Mouse (Mus musculus) MEL (cell line): ENCODE measurements around the gene Nudc. TPM values are rescaled to one million over a fixed set of nuclear protein-coding genes. Genes with fewer than 3 reads are reported as not detected.

Source experiments
- DNase-seq: peaks from one replicate; pipeline ENCODE4 v3.0.0; 2011; ENCODE audit warnings: low read depth, low spot score
- H3K27ac ChIP-seq: 2 replicates; pipeline ENCODE4 v1.5.1; 2012; ENCODE audit warnings: low read depth, mild to moderate bottlenecking, control low read depth, low read length, moderate library complexity; ENCODE audit not compliant: control insufficient read depth
- H3K27me3 ChIP-seq, 2 experiments: fragments of 150-350 bp in 1 of 2; sonication (generic) in 1 of 2; 2 replicates each; pipeline ENCODE4 v1.6.1; 2012; ENCODE audit warnings: low read length in 2 of 2, mild to moderate bottlenecking in 2 of 2, improper control_type of control experiment in 1 of 2, moderate library complexity in 1 of 2; ENCODE audit not compliant: insufficient read depth in 2 of 2, control insufficient read depth in 1 of 2
- H3K36me3 ChIP-seq, 2 experiments: 2 replicates each; pipeline ENCODE4 v1.6.1; 2012 to 2014; ENCODE audit warnings: low read length in 2 of 2, improper control_type of control experiment in 1 of 2, inconsistent platforms in 1 of 2, mild to moderate bottlenecking in 1 of 2; ENCODE audit not compliant: insufficient read depth in 2 of 2, control insufficient read depth in 1 of 2
- H3K4me1 ChIP-seq, 2 experiments: fragments of 150-350 bp in 1 of 2; sonication (generic) in 1 of 2; 2 replicates each; pipeline ENCODE4 v1.6.1; 2012; ENCODE audit warnings: low read length in 2 of 2, improper control_type of control experiment in 1 of 2, mild to moderate bottlenecking in 1 of 2; ENCODE audit not compliant: insufficient read depth in 2 of 2, control insufficient read depth in 1 of 2
- H3K4me3 ChIP-seq, 2 experiments: fragments of 150-350 bp in 1 of 2; sonication (generic) in 1 of 2; 2 replicates each; pipeline ENCODE4 v1.5.1; 2012; ENCODE audit warnings: low read depth in 2 of 2, low read length in 2 of 2, mild to moderate bottlenecking in 2 of 2, moderate library complexity in 2 of 2, control low read depth in 1 of 2, improper control_type of control experiment in 1 of 2; ENCODE audit not compliant: control insufficient read depth in 1 of 2, insufficient read depth in 1 of 2
- H3K79me2 ChIP-seq: 2 replicates; pipeline ENCODE4 v1.6.1; 2012; ENCODE audit warnings: mild to moderate bottlenecking, low read length, moderate library complexity; ENCODE audit not compliant: control insufficient read depth, poor library complexity, insufficient read depth
- H3K9ac ChIP-seq: 2 replicates; pipeline ENCODE4 v1.6.1; 2012; ENCODE audit warnings: low read depth, mild to moderate bottlenecking, control low read depth, low read length, moderate library complexity; ENCODE audit not compliant: control insufficient read depth, poor library complexity, severe bottlenecking
- H3K9me3 ChIP-seq: fragments of 150-350 bp; sonication (generic); replicated peaks from 2 replicates; pipeline ENCODE4 v1.6.1; 2012; ENCODE audit warnings: mild to moderate bottlenecking, low read length, improper control_type of control experiment, moderate library complexity; ENCODE audit not compliant: insufficient read depth
- BHLHE40 ChIP-seq: IDR thresholded peaks from 2 replicates; pipeline ENCODE4 v1.6.1; 2012; ENCODE audit warnings: low read depth, mild to moderate bottlenecking, inconsistent platforms, low read length, improper control_type of control experiment, borderline replicate concordance
- CHD1 ChIP-seq: IDR thresholded peaks from 2 replicates; pipeline ENCODE4 v1.6.1; 2012; ENCODE audit warnings: low read depth, mild to moderate bottlenecking, inconsistent platforms, low read length, improper control_type of control experiment
- CHD2 ChIP-seq: IDR thresholded peaks from 2 replicates; pipeline ENCODE4 v1.6.1; 2011; ENCODE audit warnings: low read length, improper control_type of control experiment
- CTCF ChIP-seq, 3 experiments: IDR thresholded peaks in 2 of 3; conservative IDR thresholded peaks in 1 of 3; 2 replicates each; pipeline ENCODE4 v1.5.1; 2011 to 2012; ENCODE audit warnings: low read length in 3 of 3, low read depth in 2 of 3, mild to moderate bottlenecking in 2 of 3, improper control_type of control experiment in 1 of 3, inconsistent platforms in 1 of 3, mixed read lengths in 1 of 3, moderate library complexity in 1 of 3; ENCODE audit not compliant: control insufficient read depth in 1 of 3, insufficient read depth in 1 of 3, poor library complexity in 1 of 3, severe bottlenecking in 1 of 3
- ETS1 ChIP-seq: IDR thresholded peaks from 2 replicates; pipeline ENCODE4 v1.6.1; 2012; ENCODE audit warnings: low read depth, mild to moderate bottlenecking, inconsistent platforms, low read length, improper control_type of control experiment, moderate library complexity
- GATA1 ChIP-seq: IDR thresholded peaks from 2 replicates; pipeline ENCODE4 v1.6.1; 2011; ENCODE audit warnings: low read depth, low read length, improper control_type of control experiment
- KAT2A ChIP-seq: conservative IDR thresholded peaks from 2 replicates; pipeline ENCODE4 v1.6.1; 2012; ENCODE audit warnings: low read depth, low read length, improper control_type of control experiment, inconsistent platforms
- MAFK ChIP-seq: IDR thresholded peaks from 2 replicates; pipeline ENCODE4 v1.6.1; 2011; ENCODE audit warnings: low read depth, mild to moderate bottlenecking, low read length, improper control_type of control experiment, borderline replicate concordance
- MAX ChIP-seq: IDR thresholded peaks from 2 replicates; pipeline ENCODE4 v1.6.1; 2011; ENCODE audit warnings: low read length, improper control_type of control experiment
- MAZ ChIP-seq: IDR thresholded peaks from 2 replicates; pipeline ENCODE4 v1.6.1; 2012; ENCODE audit warnings: low read depth, mild to moderate bottlenecking, inconsistent platforms, low read length, improper control_type of control experiment
- MXI1 ChIP-seq: IDR thresholded peaks from 2 replicates; pipeline ENCODE4 v1.6.1; 2011; ENCODE audit warnings: mild to moderate bottlenecking, low read depth, low read length, improper control_type of control experiment
- MYC ChIP-seq: IDR thresholded peaks from 2 replicates; pipeline ENCODE4 v1.6.1; 2011; ENCODE audit warnings: low read depth, mild to moderate bottlenecking, low read length, improper control_type of control experiment, moderate library complexity
- NELFE ChIP-seq: IDR thresholded peaks from 2 replicates; pipeline ENCODE4 v1.6.1; 2011; ENCODE audit warnings: low read depth, low read length, improper control_type of control experiment
- POLR2A ChIP-seq, 2 experiments: IDR thresholded peaks; 2 replicates each; pipeline ENCODE4 v1.6.1; 2011 to 2012; ENCODE audit warnings: low read length in 2 of 2, mild to moderate bottlenecking in 2 of 2, control low read depth in 1 of 2, improper control_type of control experiment in 1 of 2, low read depth in 1 of 2, moderate library complexity in 1 of 2; ENCODE audit not compliant: control insufficient read depth in 1 of 2, insufficient read depth in 1 of 2, poor library complexity in 1 of 2
- POLR2AphosphoS5 ChIP-seq: IDR thresholded peaks from 2 replicates; pipeline ENCODE4 v1.6.1; 2012; ENCODE audit warnings: low read depth, borderline replicate concordance, mild to moderate bottlenecking, inconsistent platforms, low read length, moderate library complexity, mixed read lengths
- RAD21 ChIP-seq: IDR thresholded peaks from 2 replicates; pipeline ENCODE4 v1.6.1; 2011; ENCODE audit warnings: mild to moderate bottlenecking, low read depth, low read length, improper control_type of control experiment
- RCOR1 ChIP-seq: IDR thresholded peaks from 2 replicates; pipeline ENCODE4 v1.6.1; 2012; ENCODE audit warnings: low read depth, mild to moderate bottlenecking, inconsistent platforms, low read length, improper control_type of control experiment
- SIN3A ChIP-seq: IDR thresholded peaks from 2 replicates; pipeline ENCODE4 v1.6.1; 2012; ENCODE audit warnings: low read length, improper control_type of control experiment, inconsistent platforms
- SMC3 ChIP-seq: IDR thresholded peaks from 2 replicates; pipeline ENCODE4 v1.6.1; 2011; ENCODE audit warnings: low read depth, low read length, improper control_type of control experiment
- TAL1 ChIP-seq: IDR thresholded peaks from 2 replicates; pipeline ENCODE4 v1.6.1; 2012; ENCODE audit warnings: mild to moderate bottlenecking, inconsistent platforms, low read length, moderate library complexity, mixed read lengths
- TBP ChIP-seq: IDR thresholded peaks from 2 replicates; pipeline ENCODE4 v1.8.0; 2011; ENCODE audit warnings: low read depth, low read length, improper control_type of control experiment
- UBTF ChIP-seq: IDR thresholded peaks from 2 replicates; pipeline ENCODE4 v1.6.1; 2012; ENCODE audit warnings: low read depth, mild to moderate bottlenecking, inconsistent platforms, low read length, improper control_type of control experiment, moderate library complexity, borderline replicate concordance; ENCODE audit not compliant: insufficient read depth
- USF1 ChIP-seq: IDR thresholded peaks from 2 replicates; pipeline ENCODE4 v1.6.1; 2014; ENCODE audit warnings: low read depth, mild to moderate bottlenecking, inconsistent platforms, low read length, improper control_type of control experiment, moderate library complexity
- USF2 ChIP-seq, 2 experiments: IDR thresholded peaks; 2 replicates each; pipeline ENCODE4 v1.6.1; 2011 to 2012; ENCODE audit warnings: improper control_type of control experiment in 2 of 2, low read length in 2 of 2, borderline replicate concordance in 1 of 2, inconsistent platforms in 1 of 2, low read depth in 1 of 2, mild to moderate bottlenecking in 1 of 2; ENCODE audit not compliant: insufficient read depth in 1 of 2
- ZC3H11A ChIP-seq: IDR thresholded peaks from 2 replicates; pipeline ENCODE4 v1.6.1; 2012; ENCODE audit warnings: low read depth, mild to moderate bottlenecking, inconsistent platforms, low read length, improper control_type of control experiment
- ZKSCAN1 ChIP-seq: IDR thresholded peaks from 2 replicates; pipeline ENCODE4 v1.6.1; 2012; ENCODE audit warnings: low read depth, mild to moderate bottlenecking, inconsistent platforms, low read length, improper control_type of control experiment, moderate library complexity
- ZMIZ1 ChIP-seq: IDR thresholded peaks from 2 replicates; pipeline ENCODE4 v1.6.1; 2012; ENCODE audit warnings: low read depth, mild to moderate bottlenecking, inconsistent platforms, low read length, improper control_type of control experiment, moderate library complexity
- ZNF384 ChIP-seq: IDR thresholded peaks from 2 replicates; pipeline ENCODE4 v1.6.1; 2012; ENCODE audit warnings: low read depth, mild to moderate bottlenecking, inconsistent platforms, low read length, improper control_type of control experiment
- polyA plus RNA-seq, 2 experiments: library from polyadenylated mRNA; stranded (reverse) in 1 of 2; unstranded in 1 of 2; fragments of >175 nt in 1 of 2; fragments of >200 nt in 1 of 2; gene quantifications; 2 replicates each; pipeline versions ENCODE4 v1.2.1 to v1.2.4; 2012; ENCODE audit warnings: low replicate concordance in 2 of 2, low read depth in 1 of 2; ENCODE audit not compliant: insufficient read length in 2 of 2, insufficient read depth in 1 of 2, missing spikeins in 1 of 2
- total RNA-seq: library from RNA; depleted of rRNA; stranded (reverse); fragments of 300-350 nt; gene quantifications from 2 replicates; pipeline ENCODE4 v1.2.3, GENCODE M21; 2012

Nudc gene
- total and polyA plus RNA-seq, 3 experiments: 516 to 732 TPM; not detected in 1

DNA sequence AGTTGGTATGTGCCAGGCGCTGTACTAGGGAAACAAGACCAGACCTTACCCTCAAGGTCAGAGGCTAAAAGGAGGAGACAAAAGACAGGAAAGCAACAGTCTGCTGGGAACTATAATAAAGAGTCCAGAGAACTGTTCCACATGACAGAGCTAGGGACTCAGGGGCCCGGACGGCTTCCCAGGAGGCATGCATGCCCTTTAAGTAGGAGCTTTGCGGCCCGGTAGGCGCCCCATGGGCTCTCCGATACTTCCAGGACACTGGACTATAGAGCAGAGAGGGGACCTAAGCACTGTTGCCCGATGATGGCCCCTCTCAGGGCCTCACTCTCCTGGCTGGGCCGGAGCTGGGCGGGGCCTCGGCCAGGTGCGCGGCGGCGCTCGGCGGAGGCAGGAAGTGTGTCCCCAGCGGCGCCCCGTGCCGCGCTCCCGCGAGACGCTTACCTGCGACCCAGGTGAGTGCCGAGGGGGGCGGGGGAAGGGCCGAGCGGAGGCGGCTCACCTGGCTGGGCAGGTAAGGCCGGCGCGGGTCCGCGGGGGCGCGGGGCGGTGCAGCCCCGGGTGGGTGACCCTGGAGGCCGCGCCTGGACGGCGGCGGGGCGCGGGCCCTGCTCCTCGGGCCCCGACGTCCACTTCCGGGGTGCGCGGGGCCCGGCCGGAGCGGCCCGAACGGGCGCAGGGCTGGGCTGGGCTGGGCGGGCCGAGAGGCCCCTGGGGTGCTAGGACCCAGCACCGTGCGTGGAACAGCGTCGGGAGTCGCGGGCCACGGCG is 27.0 kb downstream of the Nudc start, which contains the start of gene Kdf1:
Kdf1 (plus strand) TSS at position 363 of the 768 bp plus-strand sequence.
- TF ChIP-seq ZC3H11A (no peak), POLR2AphosphoS5 (no peak), KAT2A (no peak), CHD1 (no peak), RAD21 (no peak), ZMIZ1 (no peak), RCOR1 (no peak), CTCF (IDR thresholded peaks at IDR 0.05 in 2 of 3, conservative IDR thresholded peaks at IDR 0.05 in 1 of 3; ENCODE audit: control insufficient read depth in 1 of 3, insufficient read depth in 1 of 3, low read depth in 2 of 3, low read length in 3 of 3, poor library complexity in 1 of 3, severe bottlenecking in 1 of 3) (no peak), TBP (no peak)
- no peak within 1 kb of the TSS for H3K9ac ChIP-seq
- H3K4me3 ChIP-seq: no peak within 1 kb of the TSS

DNA sequence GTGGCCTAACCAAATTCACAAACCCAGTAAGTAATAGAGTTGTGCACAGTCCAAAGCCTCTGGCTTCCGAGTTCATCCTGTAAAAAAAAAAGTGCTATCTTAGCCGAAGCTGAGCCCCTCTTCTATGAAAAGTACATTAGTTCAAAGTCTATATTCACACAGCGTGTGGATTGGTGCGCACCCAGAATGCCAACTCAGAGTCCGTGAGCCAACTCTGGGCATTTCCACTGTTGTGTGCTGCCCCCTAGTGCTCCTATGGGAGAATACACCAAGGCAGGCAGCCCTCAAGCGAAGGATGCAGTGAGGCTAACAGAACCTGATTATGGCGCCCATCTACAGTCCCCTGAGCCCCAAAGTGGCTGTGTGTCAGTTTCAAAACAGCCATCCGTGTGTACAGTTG is 32.8 kb downstream of the Nudc start:
- Histone ChIP-seq H3K4me3 (peak overlapping the region; percentile 27 to 43; a peak in 3 of 4 replicates), H3K4me1 (peaks cover 1 to 3% of the 10 kb centered on the region in 2 experiments; a peak in 2 of 4 replicates), H3K36me3 (no peaks in the 10 kb centered on the region), H3K27me3 (no peaks in the 10 kb centered on the region), H3K9ac (peak overlapping the region; percentile 64), H3K79me2 (no peaks in the 10 kb centered on the region), H3K9me3 (no peaks in the 10 kb centered on the region), H3K27ac (peak overlapping the region; percentile 35; the same call in 1 of the 2 replicates)
- DNase-seq: peak; percentile 87
- TF ChIP-seq UBTF (no peak), POLR2A (IDR thresholded peaks at IDR 0.05; ENCODE audit: control insufficient read depth in 1 of 2, insufficient read depth in 1 of 2, low read depth in 1 of 2, low read length in 2 of 2, poor library complexity in 1 of 2) (no peak), ETS1 (no peak), CHD2 (no peak), RAD21 (peak; percentile 85), BHLHE40 (no peak), NELFE (no peak), CHD1 (no peak), USF1 (no peak), RCOR1 (no peak), ZKSCAN1 (no peak), TAL1 (no peak), MAZ (no peak), SMC3 (peak; percentile 80), MAFK (no peak), TBP (0 out of 2 replicates have a peak, but pooled peaks have one; percentile 31), ZNF384 (no peak), MXI1 (no peak), GATA1 (no peak), ZC3H11A (peak; percentile 78), MYC (no peak), SIN3A (no peak), MAX (no peak), USF2 (IDR thresholded peaks at IDR 0.05; ENCODE audit: borderline replicate concordance in 1 of 2, insufficient read depth in 1 of 2, low read depth in 1 of 2, low read length in 2 of 2) (no peak), CTCF (IDR thresholded peaks at IDR 0.05 in 2 of 3, conservative IDR thresholded peaks at IDR 0.05 in 1 of 3; ENCODE audit: control insufficient read depth in 1 of 3, insufficient read depth in 1 of 3, low read depth in 2 of 3, low read length in 3 of 3, poor library complexity in 1 of 3, severe bottlenecking in 1 of 3) (peak; percentile 90 to 93 (median 92))

More for the DNA sequence above, 27.0 kb downstream of the Nudc start, which contains the start of gene Kdf1:
- H3K27me3 ChIP-seq: no peaks in the 10 kb centered on the region
- no peaks in the 10 kb centered on the region for H3K4me1 ChIP-seq
- H3K79me2 ChIP-seq: no peaks in the 10 kb centered on the region
- no peaks in the 10 kb centered on the region for H3K9me3 ChIP-seq
- no peak within 1 kb of the TSS for H3K27ac ChIP-seq
- H3K36me3 ChIP-seq: no peaks in the 10 kb centered on the region
- no peak for DNase-seq
